Mouse (Mus musculus) T-helper 17 cell (primary cell): ENCODE data around the gene Sel1l2.

ENCODE experiments used
- in situ Hi-C, 2 experiments: fragments of 300-600 bp; cut with MboI, MseI; formaldehyde crosslinking; loops; 1 replicate in 1 of 2; 2 replicates in 1 of 2; pipeline ENCODE4 v1.15.1; 2025; ENCODE audit warnings: high pct_unique_total_duplicates in 2 of 2

The Sel1l2 gene

GRCm38 (mm10) chr2:140389525-140389924 lies at the start of gene Sel1l2:
Sel1l2 (minus strand) TSS chr2:140389706.
- in situ Hi-C loops: no loop called here

GRCm38 (mm10) chr2:140439081-140439480 lies 49.6 kb upstream of the Sel1l2 start:
- in situ Hi-C loops: loop anchor here in 1 of 2 experiments (25.0 kb wide), 1 partner anchor 1052 kb away; no protein-coding TSS in a partner anchor

- in situ Hi-C loops: loop anchor here in 1 of 2 experiments (10.0 to 25.0 kb wide), 2 partner anchors 232 to 1040 kb away; no protein-coding TSS in a partner anchor
These were observed 37.8 kb upstream of the Sel1l2 start for GRCm38 (mm10) chr2:140427283-140427682.

- in situ Hi-C loops: loop anchor here in 1 of 2 experiments (10.0 to 25.0 kb wide), 2 partner anchors 231 to 1039 kb away; no protein-coding TSS in a partner anchor
These were observed 36.3 kb upstream of the Sel1l2 start for GRCm38 (mm10) chr2:140425844-140426243.

- in situ Hi-C loops: no loop called here
These were observed 6.3 kb upstream of the Sel1l2 start for GRCm38 (mm10) chr2:140395744-140396231.

- in situ Hi-C loops: no loop called here
These were observed 5.7 kb upstream of the Sel1l2 start, which contains the start of gene Macrod2 for GRCm38 (mm10) chr2:140395179-140395578. Macrod2 (plus strand) TSS chr2:140395309.

GRCm38 (mm10) chr2:140364804-140365203 lies 24.7 kb downstream of the Sel1l2 start:
- in situ Hi-C loops: no loop called here

GRCm38 (mm10) chr2:140359905-140360304 lies 29.6 kb downstream of the Sel1l2 start:
- in situ Hi-C loops: loop anchor here in 1 of 2 experiments (5.0 kb wide), 1 partner anchor 1553 kb away; no protein-coding TSS in a partner anchor

- in situ Hi-C loops: no loop called here
These were observed 47.1 kb downstream of the Sel1l2 start for GRCm38 (mm10) chr2:140342394-140342793.

- in situ Hi-C loops: no loop called here
These were observed 58.8 kb downstream of the Sel1l2 start for GRCm38 (mm10) chr2:140330508-140331306.

GRCm38 (mm10) chr2:140302976-140303708 lies 86.4 kb downstream of the Sel1l2 start:
- in situ Hi-C loops: no loop called here

- in situ Hi-C loops: no loop called here
These were observed 92.4 kb downstream of the Sel1l2 start for GRCm38 (mm10) chr2:140297155-140297554.

GRCm38 (mm10) chr2:140293820-140294219 lies 95.7 kb downstream of the Sel1l2 start:
- in situ Hi-C loops: no loop called here

GRCm38 (mm10) chr2:140280808-140281207 lies 108.7 kb downstream of the Sel1l2 start:
- in situ Hi-C loops: no loop called here

GRCm38 (mm10) chr2:140255595-140256141 lies 133.8 kb downstream of the Sel1l2 start:
- in situ Hi-C loops: no loop called here

- in situ Hi-C loops: no loop called here
These were observed 135.2 kb downstream of the Sel1l2 start for GRCm38 (mm10) chr2:140254256-140254655.

- in situ Hi-C loops: no loop called here
These were observed 146.4 kb downstream of the Sel1l2 start for GRCm38 (mm10) chr2:140243105-140243504.

- in situ Hi-C loops: no loop called here
These were observed 147.1 kb downstream of the Sel1l2 start for GRCm38 (mm10) chr2:140242398-140242797.

- in situ Hi-C loops: loop anchor here in 1 of 2 experiments (10.0 kb wide), 1 partner anchor 1482 kb away; no protein-coding TSS in a partner anchor
These were observed 152.3 kb downstream of the Sel1l2 start for GRCm38 (mm10) chr2:140237245-140237644.

- in situ Hi-C loops: loop anchor here in 1 of 2 experiments (10.0 kb wide), 1 partner anchor 1475 kb away; no protein-coding TSS in a partner anchor
These were observed 159.2 kb downstream of the Sel1l2 start for GRCm38 (mm10) chr2:140230295-140230694.

GRCm38 (mm10) chr2:140220325-140220724 lies 169.2 kb downstream of the Sel1l2 start:
- in situ Hi-C loops: no loop called here
